Mouse (Mus musculus): ENCODE measurements at regions not wholly inside any gene's neighbourhood (a gene's known extent, or its start where the extent isn't known, plus 50 kb on each side); places are given as distances from the start of the nearest gene placed in this dataset.

GRCm38 (mm10) chr8:112935897-112936719 lies 366.3 kb downstream of the Cntnap4 start:
- TF ChIP-seq POLR2A (IDR thresholded peaks at IDR 0.05; ENCODE audit: insufficient read depth, low read length) (no peak), CTCF (IDR thresholded peaks at IDR 0.05; ENCODE audit: low read depth, low read length) (no peak), EP300 (IDR thresholded peaks at IDR 0.05; ENCODE audit: insufficient read depth, low read depth, low read length) (no peak)
